Mouse (Mus musculus) midbrain, embryonic 11.5 days (tissue): ENCODE results near the gene Naaladl1. TPM values are rescaled to one million over a fixed set of nuclear protein-coding genes. Genes with fewer than 3 reads are reported as not detected.

Source experiments
- ATAC-seq: fragments of 200-750 bp; cut with Nextera tagmentation; 2 replicates; pipeline ENCODE4 v1.8.0; 2017; ENCODE audit warnings: moderate TSS enrichment, moderate library complexity; ENCODE audit not compliant: low FRiP score
- DNase-seq: peaks from one replicate; pipeline ENCODE4 v3.0.0; 2015; ENCODE audit warnings: low spot score; ENCODE audit errors: missing footprints
- H3K27ac ChIP-seq: fragments of 300-500 bp; sonication (generic); 2 replicates; pipeline ENCODE4 v1.5.1; 2014; ENCODE audit warnings: low read depth, low read length
- H3K27me3 ChIP-seq: fragments of 300-500 bp; sonication (generic); 2 replicates; pipeline ENCODE4 v1.6.1; 2014; ENCODE audit warnings: mild to moderate bottlenecking, low read length, moderate library complexity, mixed read lengths; ENCODE audit not compliant: control insufficient read depth, insufficient read depth
- H3K36me3 ChIP-seq: fragments of 300-500 bp; sonication (generic); 2 replicates; pipeline ENCODE4 v1.6.1; 2014; ENCODE audit warnings: mild to moderate bottlenecking, low read length, moderate library complexity, mixed read lengths; ENCODE audit not compliant: control insufficient read depth, insufficient read depth
- H3K4me1 ChIP-seq: fragments of 300-500 bp; sonication (generic); 2 replicates; pipeline ENCODE4 v1.6.1; 2014; ENCODE audit warnings: low read length; ENCODE audit not compliant: control insufficient read depth, insufficient read depth
- H3K4me2 ChIP-seq: fragments of 300-500 bp; sonication (generic); 2 replicates; pipeline ENCODE4 v1.6.1; 2014; ENCODE audit warnings: mild to moderate bottlenecking, moderate library complexity
- H3K4me3 ChIP-seq: fragments of 300-500 bp; sonication (generic); 2 replicates; pipeline ENCODE4 v1.5.1; 2014; ENCODE audit warnings: low read depth, low read length
- H3K9ac ChIP-seq: fragments of 300-500 bp; sonication (generic); 2 replicates; pipeline ENCODE4 v1.6.1; 2014; ENCODE audit warnings: low read length
- H3K9me3 ChIP-seq: fragments of 300-500 bp; sonication (generic); 2 replicates; pipeline ENCODE4 v1.6.1; 2016; ENCODE audit warnings: low read length; ENCODE audit not compliant: control insufficient read depth
- WGBS: fragments of 180-500 bp; shearing (Covaris S2); extraction: QIAGEN DNeasy Blood & Tissue Kit; methylation state at CpG from one replicate; pipeline ENCODE4 v1.1.7; 2014; 5-methylcytosine and 5-hydroxymethylcytosine counted together
- polyA plus RNA-seq: library from polyadenylated mRNA; unstranded; fragments of >200 nt; fragmentation: Nextera tagmentation; extraction: Ambion mirVana; gene quantifications from 2 replicates; pipeline ENCODE4 v1.2.1, GENCODE M21; 2014

The Naaladl1 gene
- polyA plus RNA-seq = 0.37 and 0.46 TPM in 2 replicates

DNA sequence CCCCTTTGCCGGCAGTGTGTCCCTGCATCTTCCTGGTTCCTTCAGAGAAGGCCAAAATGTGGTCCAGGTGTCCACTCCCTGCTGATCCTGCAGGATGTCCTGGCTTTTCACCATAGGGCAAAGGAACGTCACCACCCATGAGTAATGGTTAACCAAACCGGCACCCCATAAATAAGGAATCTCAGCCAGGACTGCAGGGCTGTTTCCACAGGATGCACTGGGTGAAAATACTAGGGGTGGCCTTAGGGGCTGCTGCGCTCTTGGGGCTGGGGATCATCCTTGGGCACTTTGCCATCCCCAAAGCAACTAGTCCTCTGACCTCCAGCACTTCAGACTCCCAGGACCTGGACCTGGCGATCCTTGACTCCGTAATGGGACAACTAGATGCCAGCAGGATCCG is at the start of gene Naaladl1:
Naaladl1 (plus strand) TSS at position 197 of the 400 bp plus-strand sequence.
- no peak for DNase-seq
- H3K36me3 ChIP-seq = no peaks in the 10 kb centered on the region
- H3K4me3 ChIP-seq = no peak within 1 kb of the TSS
- no peak within 1 kb of the TSS for H3K27ac ChIP-seq
- no peak for ATAC-seq
- H3K9me3 ChIP-seq = no peaks in the 10 kb centered on the region
- H3K4me2 ChIP-seq = no peak within 1 kb of the TSS
- H3K27me3 ChIP-seq = no peaks in the 10 kb centered on the region
- no peaks in the 10 kb centered on the region for H3K4me1 ChIP-seq
- WGBS = 88% methylated on average over 7 of the region's 7 CpGs
- H3K9ac ChIP-seq = no peak within 1 kb of the TSS

DNA sequence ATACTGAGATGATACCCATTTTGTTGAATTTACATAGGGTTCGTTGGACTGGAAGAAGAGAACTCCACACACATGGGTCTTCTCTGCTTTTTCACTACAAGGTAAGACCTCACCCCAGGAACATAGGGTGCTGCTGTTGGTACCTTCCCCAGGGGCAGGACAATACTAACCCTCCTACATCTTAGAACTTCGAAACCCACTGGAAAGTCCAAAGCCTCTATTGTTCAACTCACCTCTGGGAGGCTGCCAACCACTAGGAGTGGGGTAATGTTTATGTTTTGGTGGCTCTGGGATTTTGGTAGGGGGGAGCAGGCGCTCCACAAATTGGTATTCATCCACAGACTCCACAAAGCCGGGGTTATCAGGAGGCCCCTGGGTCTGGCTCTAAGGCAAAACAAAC is 48.9 kb upstream of the Naaladl1 start:
- Histone ChIP-seq H3K27ac (no peak overlapping the region), H3K9me3 (no peaks in the 10 kb centered on the region), H3K36me3 (peaks cover 22% of the 10 kb centered on the region), H3K9ac (peak overlapping the region; percentile 94), H3K27me3 (no peaks in the 10 kb centered on the region), H3K4me2 (peak overlapping the region; percentile 69), H3K4me1 (peaks cover 18% of the 10 kb centered on the region), H3K4me3 (peak overlapping the region; percentile 84)
- WGBS = 61% methylated on average over 4 of the region's 4 CpGs
- DNase-seq = no peak
- no peak for ATAC-seq

DNA sequence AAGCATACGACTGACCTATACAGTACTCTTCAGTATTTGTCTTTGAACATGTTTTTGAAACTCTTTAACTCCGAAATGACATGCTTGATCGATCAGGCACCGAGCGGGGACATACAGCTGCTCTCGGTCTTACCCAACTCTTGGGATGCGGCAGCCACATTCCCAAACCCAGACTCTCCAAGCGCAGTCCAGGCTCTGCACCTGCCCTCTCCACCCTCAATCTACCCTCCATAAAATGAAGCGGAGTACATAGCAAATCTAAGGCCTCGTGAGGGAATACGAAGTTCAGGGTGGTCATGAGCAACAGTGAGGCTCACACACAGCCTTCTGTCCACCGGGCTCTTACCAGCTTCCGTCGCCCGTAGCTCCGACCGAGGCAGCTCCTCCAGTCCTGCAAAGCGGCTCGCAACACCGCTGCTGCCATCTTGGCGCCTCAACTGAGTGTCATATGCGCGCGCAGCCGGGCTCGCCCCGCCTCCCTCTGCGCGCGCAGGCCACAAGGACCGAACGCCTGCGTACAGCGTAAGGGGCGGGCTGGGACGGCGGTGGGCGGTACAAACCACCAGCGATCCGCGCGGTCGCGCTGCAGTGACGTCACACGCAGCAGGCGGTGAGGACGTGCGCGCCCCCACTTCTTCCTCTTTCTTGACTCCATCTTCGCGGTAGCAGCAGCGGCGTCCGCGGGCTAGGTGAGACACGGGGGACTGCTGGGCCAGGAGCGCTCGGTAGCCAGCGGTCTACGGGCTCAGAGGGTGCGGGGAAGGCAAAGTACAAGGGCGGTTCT is 48.1 kb upstream of the Naaladl1 start, which contains the start of the genes Mrpl49 and Fau:
Mrpl49 (minus strand) TSS at position 473 of the 784 bp plus-strand sequence.
Fau (plus strand) TSS at position 532 of the 784 bp plus-strand sequence.
- peak within 1 kb of the TSS; percentile 54; the same call in 1 of the 2 replicates for H3K27ac ChIP-seq
- WGBS = under 1% methylated on average over 63 of the region's 63 CpGs
- peak; percentile 100 for DNase-seq
- H3K4me1 ChIP-seq = peaks cover 26% of the 10 kb centered on the region
- H3K4me2 ChIP-seq = peak within 1 kb of the TSS; percentile 69
- no peaks in the 10 kb centered on the region for H3K27me3 ChIP-seq
- peak within 1 kb of the TSS; percentile 94 for H3K9ac ChIP-seq
- H3K36me3 ChIP-seq = peaks cover 16% of the 10 kb centered on the region
- H3K9me3 ChIP-seq = no peaks in the 10 kb centered on the region
- ATAC-seq = peak; percentile 86
- H3K4me3 ChIP-seq = peak within 1 kb of the TSS; percentile 84

DNA sequence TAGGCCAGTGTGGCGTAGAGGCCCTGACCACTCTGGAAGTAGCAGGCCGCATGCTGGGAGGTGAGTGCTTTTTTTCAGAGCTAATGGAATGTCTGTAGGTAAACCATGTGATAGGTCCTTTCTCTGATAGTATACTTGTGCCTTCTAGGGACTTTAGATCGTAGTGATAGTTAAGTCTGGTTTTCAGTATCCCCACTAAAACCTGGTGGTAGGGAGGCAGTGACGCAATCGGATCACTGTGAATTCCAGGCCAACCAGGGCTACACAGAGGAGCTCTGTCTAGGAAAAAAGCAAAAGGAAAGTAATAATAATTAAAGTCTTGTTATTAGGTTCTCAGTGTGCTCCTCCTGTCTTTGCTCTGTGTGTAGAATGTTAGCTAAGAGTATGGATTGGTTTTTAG is 47.1 kb upstream of the Naaladl1 start:
- peak overlapping the region; percentile 69 for H3K4me2 ChIP-seq
- ATAC-seq (no peak), DNase-seq (no peak)
- H3K36me3 ChIP-seq = peaks cover 9% of the 10 kb centered on the region
- peaks cover 29% of the 10 kb centered on the region for H3K4me1 ChIP-seq
- peak overlapping the region; percentile 84 for H3K4me3 ChIP-seq
- no peaks in the 10 kb centered on the region for H3K27me3 ChIP-seq
- peak overlapping the region; percentile 94 for H3K9ac ChIP-seq
- H3K27ac ChIP-seq = no peak overlapping the region; the same call in 1 of the 2 replicates
- 43% methylated on average over 5 of the region's 5 CpGs for WGBS
- no peaks in the 10 kb centered on the region for H3K9me3 ChIP-seq

DNA sequence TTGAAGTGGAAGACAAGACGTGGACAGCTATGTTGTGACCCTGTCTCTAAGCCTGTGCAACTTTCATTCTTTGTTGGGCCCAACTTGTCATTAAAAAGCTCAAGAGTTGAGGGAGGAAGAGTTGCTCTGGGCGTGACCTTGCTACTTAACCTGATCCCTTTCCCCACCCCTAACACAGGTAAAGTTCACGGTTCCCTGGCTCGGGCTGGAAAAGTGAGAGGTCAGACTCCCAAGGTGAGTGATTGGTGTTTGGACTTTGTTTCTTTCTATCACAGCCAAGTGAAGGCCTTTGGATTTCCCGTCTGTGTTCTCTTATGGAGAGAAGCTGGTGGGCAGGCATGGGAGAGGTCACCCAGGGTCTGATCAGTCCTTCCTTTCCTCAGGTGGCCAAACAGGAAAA is 46.6 kb upstream of the Naaladl1 start:
- Histone ChIP-seq H3K27ac (no peak overlapping the region), H3K4me3 (peak overlapping the region; percentile 84; the same call in 1 of the 2 replicates), H3K4me2 (peak overlapping the region; percentile 69), H3K9me3 (no peaks in the 10 kb centered on the region), H3K27me3 (no peaks in the 10 kb centered on the region), H3K36me3 (peaks cover 7% of the 10 kb centered on the region), H3K9ac (no peak overlapping the region), H3K4me1 (peaks cover 29% of the 10 kb centered on the region)
- 85% methylated on average over 5 of the region's 5 CpGs for WGBS
- ATAC-seq (no peak), DNase-seq (no peak)

DNA sequence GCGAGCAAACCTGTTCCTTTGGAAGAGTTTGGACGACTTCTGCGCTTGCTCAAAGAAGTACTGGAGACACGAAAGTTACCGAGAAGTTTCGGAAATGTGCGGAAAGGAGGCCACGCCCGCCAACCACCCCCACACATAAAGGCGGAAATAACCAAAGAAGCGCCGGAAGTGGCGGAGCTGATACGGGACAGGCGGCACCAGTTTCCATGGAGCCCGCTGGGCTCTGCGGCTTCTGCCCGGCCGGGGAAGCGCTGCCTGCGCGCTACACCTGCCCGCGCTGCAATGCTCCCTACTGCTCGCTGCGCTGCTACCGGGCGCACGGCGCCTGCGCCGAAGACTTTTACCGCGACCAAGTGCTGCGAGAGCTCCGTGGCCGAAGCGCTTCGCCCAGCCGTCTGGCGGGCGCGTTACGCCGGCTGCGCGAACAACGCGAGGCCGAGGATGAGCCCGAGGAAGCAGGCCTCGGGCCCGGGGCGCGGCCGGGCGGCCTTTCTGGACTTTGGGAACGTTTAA is 44.5 kb upstream of the Naaladl1 start, which contains the start of gene Znhit2:
Znhit2 (plus strand) TSS at position 172 of the 513 bp plus-strand sequence.
- H3K27ac ChIP-seq = peak within 1 kb of the TSS; percentile 92
- peaks cover 30% of the 10 kb centered on the region for H3K4me1 ChIP-seq
- peak within 1 kb of the TSS; percentile 95 for H3K9ac ChIP-seq
- DNase-seq = peak; percentile 98
- no peaks in the 10 kb centered on the region for H3K27me3 ChIP-seq
- ATAC-seq = peak; percentile 67
- peaks cover 2% of the 10 kb centered on the region; the same call in 1 of the 2 replicates for H3K36me3 ChIP-seq
- peak within 1 kb of the TSS; percentile 86 for H3K4me3 ChIP-seq
- H3K9me3 ChIP-seq = no peaks in the 10 kb centered on the region
- WGBS = under 1% methylated on average over 58 of the region's 58 CpGs
- H3K4me2 ChIP-seq = peak within 1 kb of the TSS; percentile 93

DNA sequence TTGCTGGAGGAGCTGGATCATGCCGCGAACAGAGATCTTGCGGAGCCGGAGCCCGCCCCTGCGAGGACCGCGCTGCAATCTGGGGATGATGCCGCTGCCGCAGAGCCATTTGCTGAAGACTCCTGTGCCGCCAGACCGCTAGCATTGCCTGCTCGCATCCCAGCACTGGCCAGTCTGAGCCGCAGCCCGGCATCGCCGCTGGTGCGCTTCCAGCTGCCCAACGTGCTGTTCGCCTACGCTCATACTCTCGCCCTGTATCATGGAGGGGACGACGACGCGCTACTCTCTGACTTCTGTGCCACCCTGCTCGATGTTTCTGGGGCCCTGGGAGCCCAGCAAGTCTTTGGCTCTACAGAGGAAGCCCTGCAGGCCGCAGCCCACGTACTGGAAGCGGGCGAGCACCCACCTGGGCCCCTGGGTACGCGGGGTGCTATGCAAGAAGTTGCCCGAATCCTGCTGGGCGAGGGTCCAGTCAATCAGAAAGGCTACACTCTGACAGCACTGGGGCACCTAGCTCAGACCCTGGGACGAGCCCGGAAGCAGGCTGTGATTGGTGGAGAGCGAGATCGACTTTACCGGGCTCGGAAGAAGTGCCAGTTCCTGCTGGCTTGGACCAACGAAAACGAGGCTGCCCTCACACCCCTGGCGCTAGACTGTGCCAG is 43.8 kb upstream of the Naaladl1 start:
- Histone ChIP-seq H3K27me3 (no peaks in the 10 kb centered on the region), H3K9me3 (no peaks in the 10 kb centered on the region), H3K4me1 (peaks cover 31% of the 10 kb centered on the region), H3K4me3 (peak overlapping the region; percentile 86), H3K4me2 (peak overlapping the region; percentile 93), H3K36me3 (peaks cover 2% of the 10 kb centered on the region; the same call in 1 of the 2 replicates), H3K27ac (peak overlapping the region; percentile 92), H3K9ac (peak overlapping the region; percentile 95)
- peak; percentile 94 for DNase-seq
- WGBS = 1% methylated on average over 44 of the region's 44 CpGs
- ATAC-seq = no peak

DNA sequence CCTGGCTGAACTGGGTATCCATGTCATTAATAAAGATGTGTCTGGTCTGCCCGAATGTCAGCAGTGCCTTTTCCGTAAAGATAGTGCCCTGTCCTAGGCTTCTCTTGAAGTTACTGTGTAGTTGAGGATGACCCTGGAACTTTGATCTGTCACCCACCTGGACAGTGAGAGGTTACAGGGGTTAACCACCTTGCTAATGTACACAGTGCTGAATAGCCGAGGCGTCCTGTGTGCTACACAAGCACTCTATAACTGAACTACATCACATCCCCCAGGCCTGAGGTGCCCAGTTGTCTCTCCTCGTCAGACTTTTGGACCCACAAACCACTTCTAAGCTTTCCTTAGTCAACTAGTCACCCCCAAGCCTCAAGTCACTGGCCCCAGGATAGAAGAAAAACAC is 43.2 kb upstream of the Naaladl1 start:
- WGBS = 73% methylated on average over 5 of the region's 5 CpGs
- no peak for ATAC-seq
- Histone ChIP-seq H3K27me3 (no peaks in the 10 kb centered on the region), H3K4me1 (peaks cover 34% of the 10 kb centered on the region), H3K9me3 (no peaks in the 10 kb centered on the region), H3K9ac (peak overlapping the region; percentile 95), H3K27ac (no peak overlapping the region), H3K4me2 (peak overlapping the region; percentile 93), H3K36me3 (peaks cover 2% of the 10 kb centered on the region; the same call in 1 of the 2 replicates), H3K4me3 (peak overlapping the region; percentile 86)
- no peak for DNase-seq
